Mouse (Mus musculus): ENCODE results near the gene Arl6ip4. TPM values are rescaled to one million over a fixed set of nuclear protein-coding genes. Genes with fewer than 3 reads are reported as not detected.

Gene Arl6ip4
- polyA plus RNA-seq, 1 experiment from 2014 or later, result 108 TPM

GRCm38 (mm10) chr5:124089868-124090267, 26.0 kb upstream of the Arl6ip4 start:
- H3K4me1 ChIP-seq (replicated peaks; ENCODE audit: control insufficient read depth, insufficient read depth, low read length), result no peaks in the 10 kb centered on the region; the same call in 1 of the 2 replicates
- no peak overlapping the region for H3K9ac ChIP-seq (ENCODE audit: low read length)
- 90% methylated on average over 23 of the region's 23 CpGs for WGBS
- ATAC-seq (replicated peaks; ENCODE audit: low FRiP score) (no peak), DNase-seq (ENCODE audit: low spot score) (no peak)
- H3K4me2 ChIP-seq (ENCODE audit: low read depth, low read length, severe bottlenecking), result no peak overlapping the region
- peaks cover 3% of the 10 kb centered on the region for H3K27me3 ChIP-seq (ENCODE audit: control insufficient read depth, insufficient read depth, low read length)
- H3K4me3 ChIP-seq (ENCODE audit: low read depth, low read length), result no peak overlapping the region
- H3K9me3 ChIP-seq (ENCODE audit: control insufficient read depth, low read length), result no peaks in the 10 kb centered on the region
- no peaks in the 10 kb centered on the region for H3K36me3 ChIP-seq (ENCODE audit: control insufficient read depth, insufficient read depth, low read length)
- no peak overlapping the region for H3K27ac ChIP-seq (ENCODE audit: low read depth, low read length)

GRCm38 (mm10) chr5:124091951-124092406, 23.9 kb upstream of the Arl6ip4 start:
- no peak overlapping the region for H3K27ac ChIP-seq (ENCODE audit: low read depth, low read length)
- DNase-seq (ENCODE audit: low spot score) (no peak), ATAC-seq (replicated peaks; ENCODE audit: low FRiP score) (no peak)
- WGBS, result 67% methylated on average over 9 of the region's 9 CpGs
- peaks cover 3% of the 10 kb centered on the region for H3K27me3 ChIP-seq (ENCODE audit: control insufficient read depth, insufficient read depth, low read length)
- no peak overlapping the region for H3K4me2 ChIP-seq (ENCODE audit: low read depth, low read length, severe bottlenecking)
- no peak overlapping the region for H3K9ac ChIP-seq (ENCODE audit: low read length)
- H3K4me1 ChIP-seq (replicated peaks; ENCODE audit: control insufficient read depth, insufficient read depth, low read length), result no peaks in the 10 kb centered on the region; the same call in 1 of the 2 replicates
- H3K9me3 ChIP-seq (ENCODE audit: control insufficient read depth, low read length), result no peaks in the 10 kb centered on the region
- H3K4me3 ChIP-seq (ENCODE audit: low read depth, low read length), result no peak overlapping the region
- H3K36me3 ChIP-seq (ENCODE audit: control insufficient read depth, insufficient read depth, low read length), result no peaks in the 10 kb centered on the region

- no peak for ATAC-seq (replicated peaks; ENCODE audit: low FRiP score)
Observed at GRCm38 (mm10) chr5:124093120-124093794, 22.6 kb upstream of the Arl6ip4 start.

GRCm38 (mm10) chr5:124093852-124094604, 21.9 kb upstream of the Arl6ip4 start:
- DNase-seq (ENCODE audit: low spot score), result no peak
- 84% methylated on average over 12 of the region's 12 CpGs for WGBS

More at GRCm38 (mm10) chr5:124093120-124093794, 22.6 kb upstream of the Arl6ip4 start:
- WGBS, result 75% methylated on average over 11 of the region's 11 CpGs
- Histone ChIP-seq H3K27ac (ENCODE audit: low read depth, low read length) (no peak overlapping the region), H3K36me3 (ENCODE audit: control insufficient read depth, insufficient read depth, low read length) (no peaks in the 10 kb centered on the region), H3K9me3 (ENCODE audit: control insufficient read depth, low read length) (no peaks in the 10 kb centered on the region), H3K27me3 (ENCODE audit: control insufficient read depth, insufficient read depth, low read length) (peaks cover 3% of the 10 kb centered on the region), H3K4me1 (replicated peaks; ENCODE audit: control insufficient read depth, insufficient read depth, low read length) (no peaks in the 10 kb centered on the region; the same call in 1 of the 2 replicates), H3K4me2 (ENCODE audit: low read depth, low read length, severe bottlenecking) (no peak overlapping the region), H3K9ac (ENCODE audit: low read length) (no peak overlapping the region), H3K4me3 (ENCODE audit: low read depth, low read length) (no peak overlapping the region)
- DNase-seq (ENCODE audit: low spot score), result no peak

GRCm38 (mm10) chr5:124095077-124095581, 20.8 kb upstream of the Arl6ip4 start:
- DNase-seq (ENCODE audit: low spot score) (no peak), ATAC-seq (replicated peaks; ENCODE audit: low FRiP score) (peak; percentile 65; the same call in 1 of the 2 replicates)
- Histone ChIP-seq H3K4me1 (replicated peaks; ENCODE audit: control insufficient read depth, insufficient read depth, low read length) (no peaks in the 10 kb centered on the region; the same call in 1 of the 2 replicates), H3K9ac (ENCODE audit: low read length) (peak overlapping the region; percentile 49), H3K27me3 (ENCODE audit: control insufficient read depth, insufficient read depth, low read length) (peaks cover 3% of the 10 kb centered on the region), H3K4me3 (ENCODE audit: low read depth, low read length) (peak overlapping the region; percentile 28), H3K9me3 (ENCODE audit: control insufficient read depth, low read length) (no peaks in the 10 kb centered on the region), H3K4me2 (ENCODE audit: low read depth, low read length, severe bottlenecking) (peak overlapping the region; percentile 65), H3K36me3 (ENCODE audit: control insufficient read depth, insufficient read depth, low read length) (no peaks in the 10 kb centered on the region), H3K27ac (ENCODE audit: low read depth, low read length) (no peak overlapping the region)
- 9% methylated on average over 19 of the region's 19 CpGs for WGBS

More at GRCm38 (mm10) chr5:124093852-124094604, 21.9 kb upstream of the Arl6ip4 start:
- Histone ChIP-seq H3K4me3 (ENCODE audit: low read depth, low read length) (no peak overlapping the region), H3K4me2 (ENCODE audit: low read depth, low read length, severe bottlenecking) (no peak overlapping the region), H3K27ac (ENCODE audit: low read depth, low read length) (no peak overlapping the region), H3K9ac (ENCODE audit: low read length) (no peak overlapping the region), H3K9me3 (ENCODE audit: control insufficient read depth, low read length) (no peaks in the 10 kb centered on the region), H3K27me3 (ENCODE audit: control insufficient read depth, insufficient read depth, low read length) (peaks cover 3% of the 10 kb centered on the region), H3K36me3 (ENCODE audit: control insufficient read depth, insufficient read depth, low read length) (no peaks in the 10 kb centered on the region), H3K4me1 (replicated peaks; ENCODE audit: control insufficient read depth, insufficient read depth, low read length) (no peaks in the 10 kb centered on the region; the same call in 1 of the 2 replicates)
- no peak for ATAC-seq (replicated peaks; ENCODE audit: low FRiP score)

GRCm38 (mm10) chr5:124095596-124096232, 20.2 kb upstream of the Arl6ip4 start, which contains the start of gene Abcb9:
TSS of gene Abcb9 (minus strand) at chr5:124095798.
- Histone ChIP-seq H3K9ac (ENCODE audit: low read length) (peak within 1 kb of the TSS; percentile 49), H3K36me3 (ENCODE audit: control insufficient read depth, insufficient read depth, low read length) (no peaks in the 10 kb centered on the region), H3K4me3 (ENCODE audit: low read depth, low read length) (peak within 1 kb of the TSS; percentile 28), H3K4me2 (ENCODE audit: low read depth, low read length, severe bottlenecking) (peak within 1 kb of the TSS; percentile 65), H3K27ac (ENCODE audit: low read depth, low read length) (no peak within 1 kb of the TSS), H3K27me3 (ENCODE audit: control insufficient read depth, insufficient read depth, low read length) (peaks cover 3% of the 10 kb centered on the region), H3K4me1 (replicated peaks; ENCODE audit: control insufficient read depth, insufficient read depth, low read length) (no peaks in the 10 kb centered on the region; the same call in 1 of the 2 replicates), H3K9me3 (ENCODE audit: control insufficient read depth, low read length) (no peaks in the 10 kb centered on the region)
- 1% methylated on average over 42 of the region's 42 CpGs for WGBS
- DNase-seq (ENCODE audit: low spot score) (peak; percentile 93), ATAC-seq (replicated peaks; ENCODE audit: low FRiP score) (peak; percentile 82)

GRCm38 (mm10) chr5:124098923-124099322, 17.0 kb upstream of the Arl6ip4 start:
- Histone ChIP-seq H3K36me3 (ENCODE audit: control insufficient read depth, insufficient read depth, low read length) (no peaks in the 10 kb centered on the region), H3K4me2 (ENCODE audit: low read depth, low read length, severe bottlenecking) (no peak overlapping the region), H3K27ac (ENCODE audit: low read depth, low read length) (no peak overlapping the region), H3K4me1 (replicated peaks; ENCODE audit: control insufficient read depth, insufficient read depth, low read length) (no peaks in the 10 kb centered on the region; the same call in 1 of the 2 replicates), H3K4me3 (ENCODE audit: low read depth, low read length) (no peak overlapping the region), H3K27me3 (ENCODE audit: control insufficient read depth, insufficient read depth, low read length) (peaks cover 3% of the 10 kb centered on the region), H3K9me3 (ENCODE audit: control insufficient read depth, low read length) (no peaks in the 10 kb centered on the region), H3K9ac (ENCODE audit: low read length) (no peak overlapping the region)
- WGBS, result 81% methylated on average over 2 of the region's 2 CpGs
- no peak for DNase-seq (ENCODE audit: low spot score)
- ATAC-seq (replicated peaks; ENCODE audit: low FRiP score), result no peak

All from forebrain, embryonic 11.5 days (tissue).